Mouse (Mus musculus): ENCODE results near the gene Ybx2. TPM values are rescaled to one million over a fixed set of nuclear protein-coding genes. Genes with fewer than 3 reads are reported as not detected.
A peak's percentile ranks its signal among the peaks of the same experiment; 100 is the strongest.
"Not testable (repeated sequence)": the region's sequence is repeated elsewhere in the genome, so short reads cannot be mapped to it uniquely, and the experiment has no call there.

Ybx2 gene
- total RNA-seq, 2 experiments from 2014 or later, result 10.9 to 11.1 TPM

GRCm38 (mm10) chr11:69936156-69936555 lies 560 bp downstream of the Ybx2 start:
- DNase-seq, result no peak

- no peak for DNase-seq
Measured at GRCm38 (mm10) chr11:69936714-69937347, 1.2 kb downstream of the Ybx2 start.

DNA sequence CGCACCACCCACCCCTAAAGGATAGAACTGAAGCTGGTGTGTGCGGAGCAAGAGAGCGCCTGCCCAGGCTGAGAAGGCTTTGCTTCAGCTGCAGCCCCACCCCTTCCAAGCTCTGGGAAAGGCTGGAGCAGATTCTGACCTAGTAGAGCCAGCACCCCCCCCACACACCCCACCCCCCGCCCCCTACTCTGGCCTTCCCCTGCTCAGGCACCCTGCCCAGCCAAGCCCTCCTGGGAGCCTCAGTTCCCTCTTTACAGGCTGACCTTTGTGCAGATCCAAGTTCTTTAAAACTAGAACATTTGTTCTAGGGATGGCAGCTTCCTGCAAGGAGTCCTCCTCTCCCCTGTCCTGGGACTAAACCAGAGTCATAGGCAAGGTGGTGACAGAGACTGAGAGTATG lies 1.8 kb downstream of the Ybx2 start:
- no peak for DNase-seq

DNA sequence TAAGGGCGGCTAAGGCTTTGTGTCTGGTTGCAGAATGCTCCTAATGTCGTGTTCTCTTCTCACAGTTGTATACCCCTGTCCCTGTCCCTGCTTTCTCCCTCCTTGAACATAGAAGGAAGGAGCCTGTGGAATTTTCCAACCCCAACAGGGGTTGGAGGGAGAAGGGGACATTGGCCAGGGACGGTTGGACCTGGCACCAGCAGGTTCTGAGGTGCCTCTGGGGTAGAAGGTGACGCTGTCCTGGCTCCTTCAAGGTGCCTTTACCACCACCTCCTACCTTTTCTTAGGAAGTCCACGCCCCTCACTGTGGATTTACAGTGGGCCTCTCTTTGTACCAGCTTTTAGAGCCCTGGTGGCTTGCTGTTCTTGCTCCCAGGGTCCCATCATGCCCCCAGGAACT lies 2.2 kb downstream of the Ybx2 start:
- no peak for DNase-seq

DNA sequence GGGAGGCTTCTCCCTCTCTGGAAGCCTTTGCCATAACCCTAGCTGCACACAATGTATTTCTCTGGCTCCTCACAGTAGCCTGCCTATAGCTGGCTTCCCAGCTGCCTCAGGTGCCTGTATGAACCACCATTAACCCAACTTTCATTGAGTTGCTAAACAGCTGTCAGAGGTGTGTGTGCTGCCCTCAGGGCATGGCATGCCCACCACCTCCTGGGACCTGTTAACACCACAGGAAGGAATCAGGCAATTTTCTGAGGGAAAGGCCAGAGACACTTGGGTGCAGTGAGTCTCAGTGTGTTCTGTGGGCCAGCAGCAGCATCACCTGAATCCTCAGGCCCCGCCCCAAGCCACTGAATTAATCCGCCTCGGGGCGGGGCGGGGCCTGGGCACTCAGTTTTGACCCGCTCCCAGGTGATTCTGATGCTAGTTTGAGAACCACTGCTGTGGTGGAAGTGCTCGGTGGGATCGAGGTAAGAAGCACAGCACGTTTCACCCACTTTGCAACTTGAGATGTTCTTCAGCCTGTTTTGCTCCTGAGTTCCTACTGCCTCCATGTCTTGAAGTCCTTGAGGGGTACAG lies 2.9 kb downstream of the Ybx2 start:
- no peak for DNase-seq

DNA sequence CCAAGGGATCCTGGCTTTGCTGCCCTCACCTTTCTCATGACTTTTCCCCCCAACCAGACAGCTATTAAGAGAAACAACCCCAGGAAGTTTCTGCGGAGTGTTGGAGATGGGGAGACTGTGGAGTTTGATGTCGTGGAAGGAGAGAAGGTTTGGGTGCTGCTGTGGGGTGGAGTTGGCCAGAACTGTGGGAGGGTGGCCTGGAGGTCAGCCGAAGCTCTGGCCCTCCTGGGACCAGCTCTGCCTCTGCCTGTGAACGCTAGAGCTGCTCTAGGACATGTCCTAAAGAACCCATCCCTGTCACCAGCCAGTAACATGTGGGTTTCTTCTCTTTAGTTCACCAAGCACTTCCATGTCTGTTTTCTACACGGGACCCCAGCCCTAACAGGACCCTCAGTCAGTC lies 3.6 kb downstream of the Ybx2 start:
- DNase-seq, result no peak

DNA sequence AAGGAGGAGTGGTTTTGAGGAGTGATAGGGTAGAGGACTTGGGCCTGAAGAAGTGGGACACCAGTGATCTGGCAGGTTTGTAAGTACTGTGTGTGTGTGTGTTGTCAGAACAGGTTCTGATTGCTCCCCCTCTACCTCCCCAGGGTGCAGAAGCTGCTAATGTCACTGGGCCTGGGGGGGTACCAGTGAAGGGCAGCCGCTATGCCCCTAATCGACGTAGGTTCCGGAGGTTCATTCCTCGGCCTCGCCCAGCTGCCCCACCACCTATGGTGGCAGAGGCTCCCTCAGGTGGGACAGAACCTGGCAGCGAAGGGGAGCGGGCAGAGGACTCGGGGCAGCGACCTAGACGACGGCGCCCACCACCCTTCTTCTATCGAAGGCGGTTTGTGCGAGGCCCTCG lies 4.1 kb downstream of the Ybx2 start:
- DNase-seq, result no peak

DNA sequence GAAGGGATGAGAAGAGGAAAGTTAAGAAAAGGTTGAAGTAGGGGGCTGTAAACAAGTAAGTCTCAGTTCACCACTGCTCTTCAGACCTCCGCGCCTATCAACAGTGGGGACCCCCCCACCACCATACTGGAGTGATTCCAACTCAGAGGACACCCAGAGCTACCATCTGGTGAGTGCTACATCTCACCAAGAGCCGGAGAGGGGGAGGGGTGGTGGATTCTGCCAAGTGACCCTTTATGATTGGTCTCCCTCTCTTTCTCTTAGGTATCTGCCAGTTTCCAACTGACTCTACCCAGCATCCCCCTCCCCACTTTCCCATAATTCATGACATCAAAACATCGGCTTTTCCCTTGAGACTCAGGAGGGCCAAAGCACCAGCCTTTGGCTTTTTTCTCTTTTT lies 5.4 kb downstream of the Ybx2 start:
- no peak for DNase-seq

- DNase-seq, result no peak
Measured at GRCm38 (mm10) chr11:69945216-69945615, 9.6 kb downstream of the Ybx2 start.

GRCm38 (mm10) chr11:69945997-69946891 lies 10.6 kb downstream of the Ybx2 start:
- no peak for DNase-seq

- DNase-seq, result no peak
Measured at GRCm38 (mm10) chr11:69947337-69948065, 11.9 kb downstream of the Ybx2 start.

DNA sequence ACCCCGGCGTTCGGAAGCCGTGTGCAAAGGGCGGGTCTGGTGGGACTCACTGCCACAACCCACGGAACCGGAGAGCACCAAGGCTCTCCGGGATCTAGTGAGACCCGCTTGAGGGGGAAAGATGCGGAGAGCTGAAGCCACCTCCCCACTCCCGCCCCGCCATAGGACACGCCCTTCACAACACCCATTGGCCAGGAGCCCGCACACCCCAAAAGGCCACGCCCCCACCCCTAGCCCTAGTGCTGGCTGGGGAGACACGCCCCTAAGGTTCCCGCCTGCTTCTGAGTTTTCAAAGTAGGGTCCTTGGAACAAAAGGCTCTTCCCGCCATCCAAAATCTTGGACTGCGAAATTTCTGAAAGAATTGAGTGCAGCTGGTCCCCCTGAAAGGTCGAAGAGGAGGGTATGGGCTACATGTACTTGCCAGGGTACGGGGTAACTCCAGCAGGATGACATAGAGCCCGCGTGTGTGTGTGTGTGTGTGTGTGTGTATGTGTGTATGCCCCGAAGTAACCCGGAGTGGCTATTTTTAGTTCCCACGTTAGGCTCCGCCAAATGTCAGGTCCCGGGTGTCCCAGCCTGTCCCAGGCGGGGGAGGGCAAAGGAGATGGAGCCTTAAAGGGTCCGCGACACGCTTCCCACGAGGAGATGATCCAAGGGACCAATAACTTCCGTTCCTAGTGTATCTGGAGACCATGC lies 12.6 kb downstream of the Ybx2 start, which contains the start of gene Slc2a4:
Gene Slc2a4, minus strand, starts transcription at position 123 of the 697 bp plus-strand sequence.
- DNase-seq, result peak; percentile 42 to 52

GRCm38 (mm10) chr11:69948763-69949150 lies 13.2 kb downstream of the Ybx2 start:
- peak; percentile 55 to 62 for DNase-seq

GRCm38 (mm10) chr11:69950807-69951459 lies 15.3 kb downstream of the Ybx2 start:
- no peak for DNase-seq

DNA sequence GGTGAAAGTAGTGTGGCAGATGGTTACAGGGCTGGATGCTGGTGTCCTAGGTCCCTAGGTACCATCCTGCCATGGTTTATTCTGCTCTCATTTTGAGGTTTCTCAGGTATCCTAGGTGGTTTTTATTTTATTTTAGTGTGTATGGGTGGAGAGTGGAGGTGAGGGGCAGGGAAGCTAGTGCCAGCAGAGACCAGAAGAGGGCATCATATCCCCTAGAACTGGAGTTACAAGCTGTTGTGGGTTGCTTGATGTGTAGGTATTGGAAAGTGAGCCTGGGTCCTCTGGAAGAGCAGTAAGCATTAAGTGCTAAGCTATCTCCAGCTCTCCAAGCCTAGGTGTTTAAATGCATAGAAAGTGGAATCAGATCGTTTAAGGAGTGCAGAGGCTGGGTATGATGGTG lies 16.7 kb downstream of the Ybx2 start:
- no peak for DNase-seq

DNA sequence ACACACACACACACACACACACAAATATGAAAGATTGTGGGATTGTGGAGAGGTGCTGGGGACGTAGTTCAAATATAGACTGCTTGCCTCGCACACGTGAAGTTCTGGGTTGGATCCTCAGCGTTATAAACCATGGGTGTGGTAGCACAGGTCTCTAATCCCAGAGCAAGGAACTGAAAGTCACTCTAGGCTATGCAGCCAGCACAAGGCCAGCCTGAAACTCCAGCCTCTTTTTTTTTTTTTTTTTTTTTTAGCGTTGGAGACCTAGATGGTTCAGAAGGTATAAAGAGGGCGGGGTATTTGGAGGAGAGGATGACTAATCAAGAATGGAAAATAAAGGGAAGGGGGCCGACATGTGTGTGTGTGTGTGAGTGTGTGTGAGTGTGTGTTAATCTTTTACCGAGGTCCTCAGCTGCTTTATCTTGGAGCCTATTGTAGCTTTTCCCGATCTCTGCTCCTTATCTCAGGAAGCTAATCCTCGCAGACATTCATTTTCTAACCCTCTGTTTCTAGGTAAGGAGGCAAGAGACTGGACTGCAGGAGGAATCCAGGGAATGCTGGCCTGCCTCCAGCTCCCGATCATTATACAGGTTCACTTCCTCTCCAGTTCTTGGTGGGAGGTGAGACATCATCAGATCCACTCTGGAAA lies 17.8 kb downstream of the Ybx2 start:
- no peak for DNase-seq

DNA sequence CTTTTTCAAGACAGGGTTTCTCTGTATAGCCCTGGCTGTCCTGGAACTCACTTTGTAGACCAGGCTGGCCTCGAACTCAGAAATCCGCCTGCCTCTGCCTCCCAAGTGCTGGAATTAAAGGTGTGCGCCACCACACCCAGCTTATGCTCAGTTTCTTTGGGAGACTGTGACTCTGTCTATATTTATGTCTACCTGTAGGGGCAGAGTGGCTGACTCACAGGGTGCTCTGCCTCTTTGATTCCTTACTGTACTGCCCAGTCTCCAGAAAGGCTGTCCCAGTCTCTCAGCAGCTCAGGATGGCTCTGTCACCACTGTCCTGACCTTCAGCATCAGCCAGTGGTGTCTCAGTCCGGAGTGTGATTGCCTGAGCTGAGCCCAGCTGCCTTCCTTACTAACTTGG lies 20.0 kb downstream of the Ybx2 start:
- DNase-seq, result not testable (repeated sequence)

DNA sequence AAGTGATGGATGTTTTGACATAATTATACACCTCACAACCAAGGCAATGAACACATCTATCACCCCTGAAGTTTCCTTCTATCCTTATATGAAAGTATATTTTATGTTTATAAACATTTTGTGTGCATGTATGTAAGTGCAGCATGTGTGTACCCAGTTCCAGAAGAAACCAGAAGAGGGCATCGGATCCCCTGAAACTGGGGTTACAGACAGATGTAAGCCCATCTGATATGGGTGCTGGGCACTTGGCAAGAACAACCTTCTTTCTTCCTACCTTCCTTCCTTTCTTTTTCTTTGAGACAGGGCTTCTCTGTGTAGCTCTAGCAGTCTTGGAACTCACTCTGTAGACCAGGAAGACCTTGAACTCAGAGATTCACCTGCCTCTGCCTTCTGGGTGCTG lies 20.6 kb downstream of the Ybx2 start:
- no peak for DNase-seq

- DNase-seq, result no peak
Measured at GRCm38 (mm10) chr11:69960616-69961015, 25.0 kb downstream of the Ybx2 start.

- no peak for DNase-seq
Measured at GRCm38 (mm10) chr11:69961841-69962240, 26.2 kb downstream of the Ybx2 start.

DNA sequence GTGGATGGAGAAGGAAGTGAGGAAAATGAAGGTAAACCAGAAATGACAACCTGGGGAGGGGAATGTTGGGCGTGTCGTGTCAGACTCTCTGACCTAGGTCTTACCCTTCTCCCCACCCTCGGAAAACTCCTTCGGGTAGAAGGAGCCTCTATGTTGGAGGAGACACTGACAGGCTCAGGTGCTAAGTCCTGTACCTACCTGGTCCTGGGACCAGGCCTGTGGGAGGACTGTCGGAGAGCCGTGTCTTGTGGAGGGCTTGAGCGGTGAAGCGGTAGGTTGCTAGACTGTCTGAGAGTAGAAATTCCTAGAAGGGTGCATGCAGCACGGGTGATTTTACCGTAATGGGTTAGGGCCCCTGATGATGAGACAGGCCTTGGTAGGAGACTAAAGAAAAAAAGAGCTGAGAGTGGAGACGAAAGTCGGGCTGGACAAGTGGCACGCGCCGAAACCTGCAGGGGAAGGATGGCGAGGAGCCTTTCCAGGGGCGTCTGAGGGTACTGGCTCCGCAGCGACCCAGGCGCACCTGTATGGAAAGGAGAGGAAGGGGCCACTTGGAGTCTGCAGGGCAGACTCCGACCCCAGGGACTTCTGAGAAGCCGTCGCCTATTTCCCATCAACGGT lies 29.2 kb downstream of the Ybx2 start, which contains the start of gene Cldn7:
Gene Cldn7, plus strand, starts transcription at position 130 of the 621 bp plus-strand sequence.
- no peak for DNase-seq
